Mouse (Mus musculus) kidney, embryonic 16.5 days (tissue): ENCODE results near the gene Morn4. TPM values are rescaled to one million over a fixed set of nuclear protein-coding genes. Genes with fewer than 3 reads are reported as not detected.
A peak's percentile ranks its signal among the peaks of the same experiment; 100 is the strongest.
"Not testable (repeated sequence)": the region's sequence is repeated elsewhere in the genome, so short reads cannot be mapped to it uniquely, and the experiment has no call there.

Source experiments
- ATAC-seq: fragments of 200-750 bp; cut with Nextera tagmentation; 2 replicates; pipeline ENCODE4 v1.8.0; 2017; ENCODE audit warnings: moderate TSS enrichment; ENCODE audit not compliant: low FRiP score, low TSS enrichment
- H3K27ac ChIP-seq: fragments of 300-500 bp; sonication (generic); 2 replicates; pipeline ENCODE4 v1.5.1; 2014; ENCODE audit warnings: low read length
- H3K27me3 ChIP-seq: fragments of 300-500 bp; sonication (generic); 2 replicates; pipeline ENCODE4 v1.6.1; 2014; ENCODE audit warnings: low read length, control low read depth, mixed read lengths; ENCODE audit not compliant: insufficient read depth
- H3K36me3 ChIP-seq: fragments of 300-500 bp; sonication (generic); 2 replicates; pipeline ENCODE4 v1.6.1; 2014; ENCODE audit warnings: low read length, control low read depth, mixed read lengths; ENCODE audit not compliant: insufficient read depth
- H3K4me1 ChIP-seq: fragments of 300-500 bp; sonication (generic); 2 replicates; pipeline ENCODE4 v1.6.1; 2014; ENCODE audit warnings: low read length, control low read depth, mixed read lengths; ENCODE audit not compliant: insufficient read depth
- H3K4me2 ChIP-seq: fragments of 300-500 bp; sonication (generic); replicated peaks from 2 replicates; pipeline ENCODE4 v1.6.1; 2014; ENCODE audit warnings: low read depth, low read length
- H3K4me3 ChIP-seq: fragments of 300-500 bp; sonication (generic); 2 replicates; pipeline ENCODE4 v1.5.1; 2014; ENCODE audit warnings: mild to moderate bottlenecking, low read length
- H3K9ac ChIP-seq: fragments of 300-500 bp; sonication (generic); replicated peaks from 2 replicates; pipeline ENCODE4 v1.6.1; 2014; ENCODE audit warnings: low read length
- H3K9me3 ChIP-seq: fragments of 300-500 bp; sonication (generic); 2 replicates; pipeline ENCODE4 v1.6.1; 2016; ENCODE audit warnings: low read length, control low read depth
- WGBS: fragments of 180-500 bp; shearing (Covaris S2); extraction: QIAGEN DNeasy Blood & Tissue Kit; methylation state at CpG from one replicate; pipeline ENCODE4 v1.1.7; 2014; 5-methylcytosine and 5-hydroxymethylcytosine counted together
- polyA plus RNA-seq: library from polyadenylated mRNA; unstranded; fragments of >200 nt; fragmentation: Nextera tagmentation; extraction: Ambion mirVana; gene quantifications from 2 replicates; pipeline ENCODE4 v1.2.1, GENCODE M21; 2015

Morn4 gene
- polyA plus RNA-seq, 1 experiment from 2014 or later = 32.7 TPM

- no peaks in the 10 kb centered on the region for H3K27me3 ChIP-seq
- H3K9ac ChIP-seq = peak within 1 kb of the TSS; percentile 88
- H3K36me3 ChIP-seq = 0 out of 2 replicates have a peak, but pooled peaks cover 4% of the 10 kb centered on the region
- H3K4me3 ChIP-seq = peak within 1 kb of the TSS; percentile 84
- peaks cover 33% of the 10 kb centered on the region for H3K4me1 ChIP-seq
- WGBS = under 1% methylated on average over 55 of the region's 55 CpGs
- H3K9me3 ChIP-seq = no peaks in the 10 kb centered on the region
- ATAC-seq = peak; percentile 98
- H3K4me2 ChIP-seq = peak within 1 kb of the TSS; percentile 69
- peak within 1 kb of the TSS; percentile 90 for H3K27ac ChIP-seq
Observed at GRCm38 (mm10) chr19:42089748-42090595, 3.8 kb upstream of the Morn4 start, which contains the start of gene Pi4k2a. Gene Pi4k2a (plus strand): TSS chr19:42090470.

GRCm38 (mm10) chr19:42089103-42089747, 3.1 kb upstream of the Morn4 start:
- Histone ChIP-seq H3K36me3 (0 out of 2 replicates have a peak, but pooled peaks cover 1% of the 10 kb centered on the region), H3K9me3 (no peaks in the 10 kb centered on the region), H3K4me2 (peak overlapping the region; percentile 49), H3K4me3 (peak overlapping the region; percentile 84), H3K27me3 (no peaks in the 10 kb centered on the region), H3K27ac (peak overlapping the region; percentile 64), H3K4me1 (peaks cover 33% of the 10 kb centered on the region), H3K9ac (peak overlapping the region; percentile 28; the same call in 1 of the 2 replicates)
- no peak for ATAC-seq
- 17% methylated on average over 14 of the region's 14 CpGs for WGBS

DNA sequence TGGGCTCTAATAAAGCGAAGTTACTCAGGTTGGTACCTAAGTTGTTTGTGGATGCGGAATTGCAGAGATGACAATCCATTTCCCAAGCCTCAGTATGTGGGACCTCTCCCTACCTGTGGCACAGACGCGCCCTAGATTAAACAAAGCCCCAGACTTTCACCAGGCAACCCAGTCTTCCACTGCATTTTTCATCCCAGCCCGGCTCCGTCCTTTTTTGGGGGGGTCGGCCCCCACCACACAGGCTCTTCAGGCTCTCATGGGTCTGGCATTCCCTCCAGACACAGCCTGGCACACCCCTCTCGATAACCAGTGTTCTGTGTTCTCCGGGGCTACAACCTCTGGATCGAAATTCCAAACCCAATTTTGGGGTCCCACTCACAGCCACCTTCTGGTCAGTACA, 467 bp downstream of the Morn4 start:
- Histone ChIP-seq H3K36me3 (no peaks in the 10 kb centered on the region), H3K27me3 (no peaks in the 10 kb centered on the region), H3K27ac (no peak overlapping the region), H3K4me3 (peak overlapping the region; percentile 67), H3K9ac (peak overlapping the region; percentile 75), H3K4me1 (peaks cover 15% of the 10 kb centered on the region), H3K4me2 (peak overlapping the region; percentile 79), H3K9me3 (no peaks in the 10 kb centered on the region)
- no peak for ATAC-seq
- WGBS = 11% methylated on average over 10 of the region's 10 CpGs

GRCm38 (mm10) chr19:42081613-42082012, 4.5 kb downstream of the Morn4 start:
- not testable (repeated sequence) for ATAC-seq, H3K4me2 ChIP-seq, H3K27ac ChIP-seq, H3K9me3 ChIP-seq, H3K4me3 ChIP-seq, H3K36me3 ChIP-seq, H3K9ac ChIP-seq, H3K27me3 ChIP-seq
- peaks cover 15% of the 10 kb centered on the region for H3K4me1 ChIP-seq
- 88% methylated on average over 5 of the region's 5 CpGs for WGBS

- no peak overlapping the region for H3K4me3 ChIP-seq
- H3K9ac ChIP-seq = no peak overlapping the region
- no peak overlapping the region for H3K4me2 ChIP-seq
- no peaks in the 10 kb centered on the region for H3K27me3 ChIP-seq
- H3K4me1 ChIP-seq = peaks cover 8% of the 10 kb centered on the region
- no peak overlapping the region for H3K27ac ChIP-seq
- H3K9me3 ChIP-seq = no peaks in the 10 kb centered on the region
- WGBS = 47% methylated on average over 11 of the region's 11 CpGs
- H3K36me3 ChIP-seq = peaks cover 5% of the 10 kb centered on the region; the same call in 1 of the 2 replicates
- no peak for ATAC-seq
Observed at GRCm38 (mm10) chr19:42080469-42080868, 5.7 kb downstream of the Morn4 start.

DNA sequence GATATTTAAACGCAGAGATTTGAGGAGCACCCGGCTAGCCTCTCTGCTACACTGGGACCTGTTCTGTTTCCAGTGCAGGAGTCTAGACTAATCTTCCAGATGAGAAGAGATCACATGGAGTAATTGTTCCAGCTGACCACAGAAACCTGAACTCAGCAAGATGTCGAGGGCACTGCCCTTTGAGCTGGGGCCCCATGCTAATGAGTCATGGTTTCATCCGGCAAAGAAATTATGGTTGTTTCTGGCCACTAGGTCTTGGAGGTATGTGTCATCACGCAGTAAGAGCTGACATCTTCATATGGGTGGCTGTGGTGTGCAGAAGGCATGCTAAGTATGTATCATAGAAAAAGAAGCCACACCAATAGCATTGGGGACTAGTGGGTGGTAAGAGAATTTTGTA, 6.2 kb downstream of the Morn4 start:
- H3K4me2 ChIP-seq = no peak overlapping the region
- H3K9ac ChIP-seq = no peak overlapping the region
- H3K27me3 ChIP-seq = no peaks in the 10 kb centered on the region
- no peak overlapping the region for H3K4me3 ChIP-seq
- H3K27ac ChIP-seq = no peak overlapping the region
- 58% methylated on average over 5 of the region's 5 CpGs for WGBS
- H3K36me3 ChIP-seq = peaks cover 6% of the 10 kb centered on the region; the same call in 1 of the 2 replicates
- H3K4me1 ChIP-seq = peaks cover 7% of the 10 kb centered on the region; the same call in 1 of the 2 replicates
- no peak for ATAC-seq
- H3K9me3 ChIP-seq = no peaks in the 10 kb centered on the region

DNA sequence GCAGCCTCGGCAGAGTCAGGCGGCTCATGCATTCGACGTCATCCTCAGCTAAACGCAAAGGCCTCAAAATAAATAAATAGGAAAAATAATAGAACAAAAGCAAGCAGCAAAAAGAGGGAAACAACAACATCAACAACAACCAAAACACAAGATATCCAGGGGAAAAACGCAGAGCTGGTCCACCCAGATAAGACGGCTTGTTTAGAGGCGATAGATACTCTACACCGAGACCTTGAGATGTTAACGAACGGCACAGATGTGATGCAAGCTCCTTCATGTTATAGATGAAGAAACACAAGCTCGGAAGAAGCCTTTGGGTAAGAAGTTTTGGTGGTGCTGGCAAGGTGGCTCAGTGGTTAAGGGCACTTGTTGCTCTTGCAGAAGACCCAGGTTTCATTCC, 7.2 kb downstream of the Morn4 start:
- Histone ChIP-seq H3K4me3 (no peak overlapping the region), H3K9ac (no peak overlapping the region), H3K9me3 (no peaks in the 10 kb centered on the region), H3K27ac (no peak overlapping the region), H3K27me3 (no peaks in the 10 kb centered on the region), H3K36me3 (peaks cover 6% of the 10 kb centered on the region; the same call in 1 of the 2 replicates), H3K4me2 (no peak overlapping the region), H3K4me1 (peaks cover 7% of the 10 kb centered on the region; the same call in 1 of the 2 replicates)
- no peak for ATAC-seq
- 95% methylated on average over 12 of the region's 12 CpGs for WGBS

GRCm38 (mm10) chr19:42078566-42078965, 7.6 kb downstream of the Morn4 start:
- no peak overlapping the region for H3K27ac ChIP-seq
- H3K4me2 ChIP-seq = no peak overlapping the region
- H3K36me3 ChIP-seq = peaks cover 6% of the 10 kb centered on the region; the same call in 1 of the 2 replicates
- no peak for ATAC-seq
- no peaks in the 10 kb centered on the region for H3K9me3 ChIP-seq
- peaks cover 7% of the 10 kb centered on the region; the same call in 1 of the 2 replicates for H3K4me1 ChIP-seq
- H3K4me3 ChIP-seq = no peak overlapping the region
- H3K27me3 ChIP-seq = no peaks in the 10 kb centered on the region
- no peak overlapping the region for H3K9ac ChIP-seq
- WGBS = 94% methylated on average over 8 of the region's 8 CpGs

GRCm38 (mm10) chr19:42075992-42076391, 10.2 kb downstream of the Morn4 start:
- Histone ChIP-seq H3K9me3 (no peaks in the 10 kb centered on the region), H3K9ac (no peak overlapping the region), H3K4me1 (peaks cover 7% of the 10 kb centered on the region; the same call in 1 of the 2 replicates), H3K27me3 (no peaks in the 10 kb centered on the region), H3K4me2 (no peak overlapping the region), H3K27ac (no peak overlapping the region), H3K4me3 (no peak overlapping the region), H3K36me3 (peaks cover 6% of the 10 kb centered on the region; the same call in 1 of the 2 replicates)
- WGBS = 78% methylated on average over 16 of the region's 16 CpGs
- ATAC-seq = no peak
